30 mouse cellular contexts compared by ENCODE assay signal in the genomic region with DNA sequence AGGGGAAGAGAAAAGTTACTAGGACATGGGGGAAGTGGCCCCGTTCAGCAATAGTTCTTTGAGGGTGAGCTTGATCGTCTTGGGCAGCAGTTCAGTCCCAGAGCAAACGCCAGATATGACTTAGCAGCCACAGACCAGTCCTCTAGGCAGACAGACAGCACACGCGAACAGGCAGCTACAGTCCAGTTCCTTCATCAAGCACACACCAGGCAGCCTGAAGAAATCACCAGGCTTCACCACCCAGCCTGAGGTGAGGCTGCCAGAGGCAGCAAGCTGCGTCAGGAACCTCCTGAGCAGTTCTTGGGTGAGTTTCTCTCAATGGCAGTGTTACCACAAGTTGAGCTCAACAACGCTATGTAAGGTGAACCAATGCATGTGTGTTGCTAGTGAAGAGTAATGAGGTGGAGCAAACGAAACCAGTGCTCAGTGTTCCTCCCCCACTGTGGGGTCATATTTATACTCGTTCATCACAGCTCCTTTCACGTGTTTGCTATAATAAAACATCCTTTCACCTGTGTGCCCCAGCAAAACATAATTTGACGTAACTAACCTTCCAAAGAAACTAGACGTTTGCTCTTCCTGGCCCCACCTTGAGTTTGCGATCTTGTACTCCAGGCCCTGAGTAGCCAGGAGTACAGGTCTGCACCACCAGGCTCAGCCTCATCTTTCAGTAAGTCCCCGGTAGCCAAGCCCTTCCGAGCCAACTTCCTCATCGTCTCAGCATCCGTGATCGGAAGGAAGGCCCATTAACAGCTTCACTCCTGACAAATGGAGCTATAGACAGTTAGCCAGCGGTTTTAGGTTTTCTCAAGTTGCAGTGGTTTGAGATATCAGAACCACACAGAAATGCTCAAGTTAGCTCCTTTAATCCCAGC. TPM values are rescaled to one million over a fixed set of nuclear protein-coding genes. Genes with fewer than 3 reads are reported as not detected.
DNase-seq lines count a peak whose midpoint lies in the region; TF ChIP-seq lines count a peak whose summit lies in the region.
"Had no signal": no experiment of that assay in that cellular context is flagged by ENCODE, and none has a peak within 500 bp of the region (broad histone marks: within the 10 kb centered on the region; RNA-seq: fewer than 3 reads in every experiment).

No protein-coding gene starts in this region.

- no peaks in the 10 kb centered on the region for H3K9me3 ChIP-seq in hindbrain, embryonic 10.5 days
- H3K9me3 ChIP-seq: forebrain, embryonic 12.5 days; G1E; heart, embryonic 10.5 days; heart, embryonic 15.5 days; hindbrain, embryonic 13.5 days; midbrain, embryonic 10.5 days had no signal

- 85% methylated on average over 19 of the region's 19 CpGs for WGBS in hindbrain, embryonic 10.5 days

- peaks cover 7% of the 10 kb centered on the region; the same call in 1 of the 2 replicates for H3K36me3 ChIP-seq in hindbrain, embryonic 10.5 days
- H3K36me3 ChIP-seq: forebrain, embryonic 12.5 days; heart, embryonic 15.5 days; hindbrain, embryonic 13.5 days had no signal

- peak; percentile 3 for DNase-seq in embryo, embryonic 10 days (ENCODE audit: low spot score)
- no peak for DNase-seq in embryo, embryonic 11 days
- DNase-seq in layer of hippocampus, adult 2 months (ENCODE audit: low spot score in 2 of 2) = no peak
- DNase-seq in layer of hippocampus, postnatal 10 days (ENCODE audit: low spot score in 2 of 2) = no peak
- DNase-seq in thymus, postnatal 4 days = peak; percentile 44
- no peak for DNase-seq in thymus, adult 18-20 months
- no peak for DNase-seq in right cerebral cortex, postnatal 36 days (ENCODE audit: low spot score in 2 of 2)
- no peak for DNase-seq in hindbrain, embryonic 10.5 days (ENCODE audit: low spot score)
- DNase-seq: adrenal gland, postnatal 14 days; cerebellum, adult 11-12 months; cerebellum, adult 9-11 months; forebrain, postnatal 0 days; gastrocnemius, postnatal 14 days; heart, postnatal 36 days; kidney, adult 8-10 months; liver; lung, embryonic 14.5 days had no signal

- H3K4me1 ChIP-seq in hindbrain, embryonic 10.5 days (replicated peaks) = peaks cover 26% of the 10 kb centered on the region

- H3K4me3 ChIP-seq in layer of hippocampus, adult 2 months = no peak overlapping the region
- H3K4me3 ChIP-seq in hindbrain, embryonic 10.5 days = no peak overlapping the region
- H3K4me3 ChIP-seq: forebrain, embryonic 12.5 days; heart, embryonic 15.5 days; hindbrain, embryonic 13.5 days had no signal

- no peak for TF ChIP-seq CTCF in layer of hippocampus, adult 2 months (conservative IDR thresholded peaks at IDR 0.05)

- H3K27ac ChIP-seq in layer of hippocampus, adult 2 months = peak overlapping the region; percentile 92; the same call in 1 of the 2 replicates
- H3K27ac ChIP-seq in hindbrain, embryonic 10.5 days = no peak overlapping the region
- H3K27ac ChIP-seq: forebrain, embryonic 12.5 days; heart, embryonic 10.5 days; heart, embryonic 15.5 days; hindbrain, embryonic 13.5 days; kidney, postnatal 0 days; liver, embryonic 14.5 days; midbrain, embryonic 10.5 days had no signal

- H3K27me3 ChIP-seq in hindbrain, embryonic 10.5 days (ENCODE audit: insufficient read depth, poor library complexity, severe bottlenecking) = peaks cover 17% of the 10 kb centered on the region
- H3K27me3 ChIP-seq: heart, embryonic 15.5 days; Patski had no signal

RNA-seq across cellular contexts. Expression of a gene that starts 7.9 kb away (rescaled TPM):
- 100 to 1,000 TPM; 196 to 200 TPM for total RNA-seq in layer of hippocampus, adult 2 months (2021)
- 100 to 1,000 TPM; 252 to 263 TPM for total RNA-seq in layer of hippocampus, postnatal 10 days (2021)
- 131 and 135 TPM in 2 replicates for polyA plus RNA-seq in hindbrain, embryonic 10.5 days (2016; fragmentation: Nextera tagmentation; extraction: Ambion mirVana)

RNA-seq across cellular contexts. Expression of a gene that starts 11.0 kb away (rescaled TPM):
- total RNA-seq in layer of hippocampus, adult 2 months (2021) = 10 to 100 TPM; 26.2 to 33.1 TPM
- total RNA-seq in layer of hippocampus, postnatal 10 days (2021) = 10 to 100 TPM; 34.4 to 38.6 TPM
- polyA plus RNA-seq in hindbrain, embryonic 10.5 days (2016; fragmentation: Nextera tagmentation; extraction: Ambion mirVana) = 5.8 and 7.7 TPM in 2 replicates

RNA-seq across cellular contexts. Expression of a gene that starts 12.8 kb away (rescaled TPM):
- total RNA-seq in layer of hippocampus, adult 2 months (2021) = under 1 TPM; 0.77 to 0.96 TPM
- total RNA-seq in layer of hippocampus, postnatal 10 days (2021) = not detected
- polyA plus RNA-seq in hindbrain, embryonic 10.5 days (2016; fragmentation: Nextera tagmentation; extraction: Ambion mirVana) = 0.11 and 0.24 TPM in 2 replicates
- total RNA-seq: G1E had no signal
- polyA plus RNA-seq: C2C12; forebrain, embryonic 12.5 days; G1E; midbrain, embryonic 10.5 days had no signal

RNA-seq across cellular contexts. Expression of a gene that starts 22.6 kb away (rescaled TPM):
- total RNA-seq in layer of hippocampus, adult 2 months (2021) = 1 to 10 TPM; 1.8 to 2.5 TPM
- total RNA-seq in layer of hippocampus, postnatal 10 days (2021) = under 1 TPM; 0.69 to 0.91 TPM
- polyA plus RNA-seq in hindbrain, embryonic 10.5 days (2016; fragmentation: Nextera tagmentation; extraction: Ambion mirVana) = 0.30 and 0.98 TPM in 2 replicates
- polyA plus RNA-seq: C2C12 had no signal

RNA-seq across cellular contexts. Expression of a gene that starts 38.2 kb away (rescaled TPM):
- total RNA-seq in layer of hippocampus, adult 2 months (2021) = under 1 TPM in 1 of 2 experiments, not detected in 1; 0.44 TPM
- under 1 TPM in 1 of 2 experiments, not detected in 1; 0.34 TPM for total RNA-seq in layer of hippocampus, postnatal 10 days (2021)
- polyA plus RNA-seq in hindbrain, embryonic 10.5 days (2016; fragmentation: Nextera tagmentation; extraction: Ambion mirVana) = 0.80 and 0.82 TPM in 2 replicates
- total RNA-seq: forebrain, postnatal 0 days; gastrocnemius, postnatal 14 days; heart, postnatal 36 days; left cerebral cortex, adult 18-20 months; midbrain, postnatal 0 days had no signal
- polyA plus RNA-seq: C2C12; forebrain, postnatal 0 days; G1E; hindbrain, embryonic 13.5 days; neural tube, embryonic 14.5 days; Patski had no signal

Comparison
In these comparisons a context has a peak if more than half of its experiments do, and no peak if none do; other contexts are left out.
1. DNase-seq: peak in embryo, embryonic 10 days (single experiment) and thymus, postnatal 4 days (single experiment); none in embryo, embryonic 11 days (single experiment), layer of hippocampus, adult 2 months (0 of 2), layer of hippocampus, postnatal 10 days (0 of 2), thymus, adult 18-20 months (0 of 2), right cerebral cortex, postnatal 36 days (0 of 2) and hindbrain, embryonic 10.5 days (single experiment).